Mouse (Mus musculus) adrenal gland, adult 8-10 months (tissue): ENCODE results near the gene Card10. TPM values are rescaled to one million over a fixed set of nuclear protein-coding genes. Genes with fewer than 3 reads are reported as not detected.

ENCODE experiments used
- DNase-seq: peaks from one replicate; pipeline ENCODE4 v3.0.0; 2022
- total RNA-seq, 4 experiments: library from RNA; stranded (reverse); gene quantifications; 2 replicates each; pipeline ENCODE4 v1.2.4; 2022

Card10 gene
- total RNA-seq, 4 experiments from 2014 or later, result 6.6 to 10.0 (median 8.1) TPM

GRCm38 (mm10) chr15:78730315-78731049 lies 72.4 kb downstream of the Card10 start:
- DNase-seq, result no peak

GRCm38 (mm10) chr15:78726697-78727096 lies 76.1 kb downstream of the Card10 start:
- DNase-seq, result no peak

Other genes with a start within 250 kb of the Card10 start
- gene Rac2, start 230.3 kb downstream of the Card10 start, total RNA-seq, result 10 to 100 TPM in 2 of 4 experiments, 1 to 10 TPM in 2; 4.2 to 19.0 (median 7.7) TPM
- 10 to 100 TPM in 2 of 4 experiments, 1 to 10 TPM in 2; 8.1 to 21.3 (median 14.8) TPM for gene Cyth4, start 206.0 kb downstream of the Card10 start, total RNA-seq
- gene Elfn2, start 84.3 kb downstream of the Card10 start, total RNA-seq, result 1 to 10 TPM; 4.1 to 7.4 (median 5.5) TPM
- gene Mfng, start 29.6 kb downstream of the Card10 start, total RNA-seq, result 10 to 100 TPM; 12.3 to 25.8 (median 20.7) TPM
- gene Cdc42ep1, start 39.6 kb upstream of the Card10 start, total RNA-seq, result 10 to 100 TPM; 41.2 to 85.0 (median 65.8) TPM
- not detected for gene Lgals2, start 52.5 kb upstream of the Card10 start, total RNA-seq
- 10 to 100 TPM; 57.9 to 79.2 (median 66.5) TPM for gene Gga1, start 74.1 kb upstream of the Card10 start, total RNA-seq
- under 1 TPM in 1 of 4 experiments, not detected in 3; 0.45 TPM for gene Gm49510, start 96.6 kb upstream of the Card10 start, total RNA-seq
- 10 to 100 TPM in 2 of 4 experiments, 1 to 10 TPM in 2; 8.5 to 23.0 (median 15.2) TPM for gene Sh3bp1, start 96.7 kb upstream of the Card10 start, total RNA-seq
- gene Pdxp, start 110.9 kb upstream of the Card10 start, total RNA-seq, result 1 to 10 TPM; 4.6 to 8.6 (median 5.9) TPM
- 100 to 1,000 TPM; 294 to 595 (median 433) TPM for gene Lgals1, start 123.7 kb upstream of the Card10 start, total RNA-seq
- gene Nol12, start 131.9 kb upstream of the Card10 start, total RNA-seq, result 10 to 100 TPM; 51.2 to 58.9 (median 52.1) TPM
- 100 to 1,000 TPM; 121 to 175 (median 150) TPM for gene Triobp, start 144.7 kb upstream of the Card10 start, total RNA-seq
- 100 to 1,000 TPM; 122 to 250 (median 176) TPM for gene H1f0, start 225.4 kb upstream of the Card10 start, total RNA-seq
- under 1 TPM in 3 of 4 experiments, not detected in 1; 0.28 to 0.31 (median 0.30) TPM for gene Galr3, start 238.8 kb upstream of the Card10 start, total RNA-seq